Mouse (Mus musculus): ENCODE measurements around the gene Fxyd6.

DNA sequence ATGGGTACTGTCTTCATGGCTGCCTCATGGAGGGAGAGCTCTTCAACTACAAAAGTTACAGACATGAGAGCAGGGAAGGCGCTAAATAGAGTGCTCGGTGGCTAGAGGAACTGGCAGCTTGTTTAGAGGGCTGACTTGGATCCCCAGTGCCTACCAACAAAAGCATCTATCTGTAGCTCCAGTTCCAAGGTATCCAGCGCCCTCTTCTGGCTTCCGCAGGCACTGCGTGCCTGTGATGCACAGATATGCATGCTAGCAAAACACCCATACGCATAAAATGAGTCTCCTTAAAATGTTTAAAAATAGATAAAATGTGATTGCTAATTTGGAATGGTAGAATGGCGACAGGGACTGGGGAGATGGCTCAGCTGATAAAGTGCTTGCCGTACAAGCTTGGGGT, 51.2 kb downstream of the Fxyd6 start:
- TF ChIP-seq POLR2AphosphoS5 (IDR thresholded peaks at IDR 0.05; ENCODE audit: borderline replicate concordance, low read depth, low read length): no peak
- no peak for TF ChIP-seq GATA1 (IDR thresholded peaks at IDR 0.05; ENCODE audit: low read depth, low read length)
